Mouse (Mus musculus) adrenal gland, adult 8-10 months (tissue): ENCODE results near the gene Plscr1. TPM values are rescaled to one million over a fixed set of nuclear protein-coding genes. Genes with fewer than 3 reads are reported as not detected.
A peak's percentile ranks its signal among the peaks of the same experiment; 100 is the strongest.

Experiments used
- DNase-seq: peaks from one replicate; pipeline ENCODE4 v3.0.0; 2022
- total RNA-seq, 4 experiments: library from RNA; stranded (reverse); gene quantifications; 2 replicates each; pipeline ENCODE4 v1.2.4; 2022

The Plscr1 gene
- total RNA-seq, 4 experiments from 2014 or later, result 10.7 to 13.7 (median 11.2) TPM

DNA sequence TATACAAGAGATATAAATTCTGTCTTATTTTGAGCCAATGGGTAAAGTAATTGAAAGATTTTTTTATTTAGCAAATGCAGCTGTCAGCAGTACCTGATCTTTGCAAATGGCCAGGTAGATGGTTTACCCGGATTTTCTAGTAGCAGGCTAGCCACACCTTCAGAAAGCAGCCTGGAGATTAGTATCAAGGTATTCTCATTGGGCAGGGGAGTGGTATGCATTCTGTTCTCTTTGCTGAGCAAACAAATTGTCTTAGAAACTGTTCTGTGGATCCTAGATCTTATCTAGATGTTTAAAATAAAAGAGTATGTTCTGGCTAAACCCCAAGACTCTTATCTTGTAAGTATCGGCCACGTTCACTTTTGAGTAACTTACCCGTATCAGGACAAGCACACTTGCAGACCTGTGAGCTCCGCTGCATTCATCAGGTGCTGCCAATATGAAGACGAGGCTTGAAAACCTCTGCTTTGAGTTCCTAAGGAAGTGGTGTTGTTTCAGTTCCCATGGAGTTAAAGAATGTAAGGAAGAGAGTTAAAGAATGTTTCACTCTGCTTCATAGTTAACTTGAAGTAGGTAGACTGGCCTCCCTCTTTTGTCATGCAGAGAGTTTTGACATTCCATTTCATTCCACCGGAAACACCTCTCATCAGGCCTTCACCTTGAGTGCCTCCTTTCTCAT lies 11.1 kb downstream of the Plscr1 start:
- DNase-seq, result no peak

DNA sequence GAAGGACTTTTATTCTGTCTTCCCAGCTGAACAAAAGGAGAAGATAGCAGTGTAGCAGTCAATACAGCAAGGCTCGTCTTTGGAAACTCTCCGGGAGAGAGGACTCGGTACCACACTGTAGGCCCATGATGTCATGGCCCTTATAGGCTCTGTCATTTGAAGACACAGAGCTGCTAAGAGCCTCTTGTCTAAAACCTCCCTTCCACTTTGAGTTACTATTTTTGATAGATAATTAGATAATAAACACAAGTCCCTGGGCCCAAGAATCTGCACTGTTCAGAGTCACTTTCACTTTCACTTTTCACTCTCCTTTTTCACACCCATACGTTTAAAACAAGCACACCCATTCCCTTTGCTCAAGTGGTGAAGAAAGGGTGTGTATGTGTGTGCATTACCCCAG lies 16.2 kb downstream of the Plscr1 start:
- no peak for DNase-seq

DNA sequence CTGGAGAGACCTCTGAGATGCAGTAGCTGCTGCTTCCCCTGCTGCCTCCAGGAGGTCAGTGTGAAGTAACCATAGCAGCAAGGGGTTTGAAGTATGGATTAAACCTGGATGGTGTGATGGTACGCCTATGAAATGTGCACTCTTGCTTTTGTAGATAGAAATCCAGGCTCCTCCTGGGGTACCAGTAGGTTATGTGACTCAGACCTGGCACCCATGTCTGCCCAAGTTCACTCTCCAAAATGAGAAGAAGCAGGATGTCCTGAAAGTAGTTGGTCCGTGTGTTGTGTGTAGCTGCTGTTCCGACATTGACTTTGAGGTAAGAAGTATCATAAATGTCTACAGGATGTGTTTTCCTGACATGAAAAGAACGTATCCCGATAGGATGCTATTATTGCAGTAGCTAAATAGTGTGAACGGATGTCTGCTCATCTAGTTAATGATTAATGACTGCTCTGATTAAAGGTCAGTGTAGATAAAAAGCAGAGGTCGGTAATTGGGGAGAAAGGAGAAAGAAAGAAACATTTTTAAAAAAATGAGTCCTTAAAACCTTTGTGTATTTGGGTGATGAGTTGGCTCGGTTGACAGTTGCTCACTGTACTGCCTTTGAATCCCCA lies 17.1 kb downstream of the Plscr1 start:
- DNase-seq, result no peak

DNA sequence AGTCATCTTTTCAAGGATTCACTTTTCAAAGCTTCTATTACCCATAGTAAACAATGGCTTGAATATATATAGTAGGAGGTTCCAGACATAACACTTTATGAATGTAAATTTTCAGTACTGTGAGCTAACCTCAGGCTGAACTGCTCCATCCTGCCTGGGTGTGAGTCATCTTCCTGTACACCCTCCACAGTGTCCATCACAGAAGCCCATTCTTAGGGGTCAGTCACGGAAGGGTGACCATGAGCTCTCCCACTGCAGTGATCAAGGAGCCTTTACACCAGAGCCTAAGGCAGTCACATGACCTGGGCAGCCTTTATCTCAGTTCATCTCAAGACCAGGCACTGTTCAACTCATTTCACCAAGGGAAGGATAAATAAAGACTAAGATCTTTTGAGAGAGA lies 18.2 kb downstream of the Plscr1 start:
- DNase-seq, result no peak

DNA sequence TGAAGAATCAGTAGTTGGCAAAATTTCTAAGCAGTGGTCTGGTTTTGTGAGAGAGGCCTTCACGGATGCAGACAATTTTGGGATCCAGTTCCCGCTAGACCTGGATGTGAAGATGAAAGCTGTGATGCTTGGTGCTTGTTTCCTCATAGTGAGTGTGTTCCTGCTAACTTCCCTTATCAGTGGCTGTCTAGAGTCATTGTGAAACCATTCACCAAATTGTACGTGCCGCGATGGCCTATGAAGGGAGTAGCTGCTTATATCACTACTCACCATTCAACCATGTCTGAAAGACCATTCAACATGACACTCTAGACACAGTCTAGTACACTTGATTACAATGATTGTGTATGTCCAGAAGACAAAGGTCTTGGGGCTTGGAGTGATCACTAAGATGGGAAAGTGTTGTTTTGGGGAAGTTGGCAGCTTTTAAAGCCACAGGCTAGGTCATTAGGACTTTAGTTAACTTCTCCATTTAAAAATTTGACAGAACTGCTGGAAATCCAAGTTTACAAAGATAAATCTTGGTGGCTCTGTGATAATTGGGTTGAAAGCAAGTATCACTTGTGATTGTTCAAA lies 20.4 kb downstream of the Plscr1 start:
- no peak for DNase-seq

DNA sequence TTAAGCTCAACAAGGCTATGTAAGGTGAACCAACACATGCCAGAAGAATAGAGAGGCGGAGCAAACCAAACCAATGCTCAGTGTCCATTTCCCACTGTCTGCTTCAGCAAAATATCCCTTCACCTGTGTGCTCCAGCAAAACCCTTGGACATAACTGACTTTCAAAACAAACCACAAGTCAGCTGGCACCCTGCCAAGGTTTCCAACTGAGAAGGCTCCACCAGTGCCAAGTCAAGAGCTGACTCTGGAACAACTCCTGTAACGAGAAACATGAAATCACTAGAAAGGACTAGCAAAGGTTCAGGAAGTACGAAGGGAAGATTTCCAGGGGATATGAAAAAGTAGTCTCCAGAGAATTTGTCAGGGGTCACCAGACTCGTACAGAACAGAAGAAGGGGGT lies 21.4 kb downstream of the Plscr1 start:
- DNase-seq, result peak; percentile 79

DNA sequence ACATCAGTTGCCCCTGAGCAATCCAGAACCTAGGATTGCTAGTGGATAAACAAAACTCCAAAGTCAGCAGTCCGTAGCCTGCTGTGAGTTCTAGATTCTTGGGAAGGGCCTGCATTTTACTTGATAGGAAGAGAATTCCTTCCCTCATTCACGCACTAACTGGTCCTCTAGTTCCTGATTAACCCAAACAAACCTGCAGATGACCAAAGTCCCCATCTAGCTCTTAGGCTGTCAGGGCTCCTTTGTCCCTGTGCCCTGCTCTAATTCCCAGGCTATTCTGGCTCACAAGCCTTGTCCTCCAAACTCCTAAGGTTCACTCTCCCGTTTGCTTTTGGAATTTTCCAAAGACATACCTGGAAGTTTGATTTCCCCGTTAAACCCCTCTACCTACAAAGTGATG lies 23.1 kb downstream of the Plscr1 start:
- DNase-seq, result no peak

DNA sequence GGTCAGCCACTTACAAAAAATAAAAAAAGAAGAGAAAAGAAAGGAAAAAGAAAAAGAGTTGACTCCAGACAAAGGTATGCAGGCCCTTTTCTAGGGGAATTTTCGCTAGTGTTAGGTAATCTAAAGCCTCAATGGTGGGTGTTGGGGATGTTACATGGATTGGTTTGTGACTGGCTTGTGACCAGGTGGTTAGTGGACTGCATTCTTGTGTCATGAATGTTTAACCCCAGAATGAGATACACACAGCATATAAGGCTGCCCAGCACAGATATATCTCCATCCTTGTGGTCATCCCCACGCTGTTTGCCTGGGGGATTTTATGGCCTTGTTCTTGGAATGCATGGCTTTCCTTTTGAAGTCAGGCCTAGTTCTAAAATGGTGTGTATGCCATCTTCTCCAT lies 23.7 kb downstream of the Plscr1 start:
- DNase-seq, result no peak

DNA sequence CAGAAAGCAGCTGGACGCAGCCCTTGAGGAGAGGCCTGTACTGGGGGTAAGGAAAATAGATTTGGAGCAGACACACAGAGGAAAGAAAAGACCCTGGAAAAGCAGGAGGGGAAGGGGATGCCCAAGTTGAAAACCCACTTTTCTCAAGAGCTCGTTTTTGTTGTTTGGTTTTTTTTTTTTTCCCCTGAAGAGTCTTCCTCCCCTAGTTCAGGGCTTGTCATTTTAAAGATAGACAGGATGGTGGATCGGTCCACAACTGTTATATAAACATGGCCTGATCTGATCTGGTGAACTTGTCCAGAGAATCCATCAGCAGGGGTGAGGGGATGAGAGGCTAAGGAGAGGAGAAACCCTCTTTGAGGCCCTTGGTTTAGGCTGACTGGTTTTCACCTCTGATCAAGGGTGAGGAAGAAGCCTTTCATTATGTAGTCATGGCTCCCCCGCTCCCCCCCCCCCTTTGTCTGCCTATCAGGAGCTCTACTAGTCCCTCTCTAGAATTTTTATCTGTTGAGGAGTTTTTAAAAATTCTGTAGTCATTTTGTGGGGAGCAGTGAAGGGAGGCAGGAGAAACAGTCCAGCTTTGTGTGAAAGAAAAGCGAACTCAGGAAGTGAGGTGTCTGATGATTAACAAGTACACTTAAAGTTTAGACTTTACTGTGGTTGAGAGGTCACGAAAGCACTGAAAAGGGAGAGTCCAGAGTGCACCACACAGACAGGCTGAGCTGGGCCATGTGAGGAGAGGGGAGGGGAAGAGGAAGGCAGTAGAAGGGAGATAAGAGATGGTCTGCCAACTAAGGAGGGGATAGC lies 24.6 kb downstream of the Plscr1 start:
- no peak for DNase-seq

DNA sequence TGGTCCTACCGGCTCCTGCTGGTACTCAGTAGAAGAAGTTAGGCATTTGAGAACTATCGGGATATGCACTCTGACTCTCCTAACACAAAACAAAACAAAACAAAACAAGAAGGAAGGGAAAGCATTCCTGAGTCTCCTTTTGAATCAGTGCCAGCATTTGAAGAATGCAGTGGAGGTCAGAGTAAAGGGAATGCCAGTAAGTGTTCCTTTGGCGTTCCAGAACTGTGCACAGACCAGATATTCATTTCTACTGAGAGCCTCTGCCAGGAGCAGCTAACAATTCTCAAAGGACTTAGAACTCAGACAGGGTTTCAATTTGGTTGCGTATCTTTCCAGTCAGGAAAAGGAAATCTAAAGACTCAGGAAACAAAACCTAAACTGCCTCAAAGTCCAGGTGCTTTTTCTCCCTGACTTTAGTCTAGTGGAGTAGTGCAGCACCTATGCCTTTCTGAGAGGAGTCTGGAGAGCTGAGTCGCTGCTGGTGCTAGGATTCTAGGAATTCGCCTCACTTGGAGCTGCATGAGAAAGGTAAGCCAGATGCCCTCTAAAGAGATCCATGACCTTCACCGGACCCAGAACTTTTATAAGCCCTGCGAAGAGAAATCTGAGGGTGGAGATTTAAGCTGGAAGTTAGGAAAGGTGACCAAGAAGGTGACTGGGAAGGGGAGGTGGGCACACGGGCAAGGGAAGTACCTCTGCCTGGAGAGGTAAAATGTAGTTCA lies 26.1 kb downstream of the Plscr1 start, which contains the start of gene Plscr2:
Gene Plscr2 (plus strand): TSS at position 117 of the 722 bp plus-strand sequence.
- no peak for DNase-seq

DNA sequence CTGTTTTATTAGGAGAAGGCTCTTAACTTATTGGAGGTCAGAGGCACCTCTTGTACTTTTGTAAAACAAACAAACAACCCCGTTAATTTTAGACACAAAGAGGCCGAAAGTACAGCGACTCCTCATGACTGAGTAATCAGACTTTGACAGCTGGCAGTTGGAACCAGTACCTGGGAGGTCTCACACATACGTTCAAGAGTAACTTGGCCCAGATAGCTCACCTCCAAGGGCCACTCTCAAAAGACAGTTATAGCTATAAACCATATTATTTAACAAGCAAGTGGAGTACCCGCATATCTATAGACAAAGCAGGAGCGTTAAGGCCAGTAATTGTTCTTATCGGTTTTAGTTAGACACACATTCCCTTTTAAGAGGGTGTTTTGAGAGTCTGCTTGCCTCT lies 26.8 kb downstream of the Plscr1 start:
- DNase-seq, result no peak

DNA sequence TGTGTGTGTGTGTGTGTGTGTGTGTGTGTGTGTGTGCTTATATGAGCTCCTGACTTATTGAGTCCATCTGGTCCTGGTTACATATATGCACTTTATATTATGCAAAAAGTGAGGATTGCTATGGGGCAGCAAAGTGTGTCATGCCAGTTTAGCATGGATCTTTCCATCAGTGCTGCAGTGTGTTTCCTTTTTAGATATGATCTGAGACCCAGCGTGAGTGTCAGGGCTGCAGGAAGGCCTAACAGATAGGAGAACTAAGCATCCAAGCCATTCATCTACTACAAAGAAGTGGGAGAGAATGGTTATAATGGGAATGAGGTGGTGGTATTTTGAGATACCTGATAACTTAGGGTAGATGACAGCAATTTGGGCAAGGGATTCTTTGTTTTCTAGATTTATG lies 30.5 kb downstream of the Plscr1 start:
- no peak for DNase-seq

DNA sequence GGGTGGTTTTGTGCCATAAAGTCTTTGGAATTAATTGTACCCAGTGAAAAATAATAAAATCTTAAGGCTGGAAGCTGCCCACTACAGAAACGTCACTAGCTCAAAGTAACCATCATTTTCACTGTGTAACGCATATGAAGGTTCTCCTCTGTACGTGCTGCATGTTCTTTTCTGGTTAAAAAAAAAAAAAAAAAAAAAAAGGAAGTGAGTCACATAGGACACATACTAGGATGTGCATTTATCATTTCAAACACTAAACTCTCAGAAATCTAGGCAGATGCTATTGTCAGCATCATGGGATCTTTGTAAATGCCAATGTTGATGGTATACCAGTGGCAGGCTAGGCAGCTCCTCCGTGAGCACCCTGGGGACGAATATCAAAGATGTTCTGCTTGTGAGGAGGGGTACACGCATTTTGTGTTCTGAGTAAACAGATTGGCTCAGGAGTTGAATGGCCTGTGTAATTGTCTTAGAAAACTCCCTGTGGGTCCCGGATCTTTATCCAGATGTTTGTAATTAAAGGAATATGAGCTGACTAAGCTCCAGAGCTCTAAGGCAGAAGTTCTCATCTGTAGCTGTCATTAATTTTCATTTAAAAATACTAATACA lies 33.1 kb downstream of the Plscr1 start:
- DNase-seq, result no peak

DNA sequence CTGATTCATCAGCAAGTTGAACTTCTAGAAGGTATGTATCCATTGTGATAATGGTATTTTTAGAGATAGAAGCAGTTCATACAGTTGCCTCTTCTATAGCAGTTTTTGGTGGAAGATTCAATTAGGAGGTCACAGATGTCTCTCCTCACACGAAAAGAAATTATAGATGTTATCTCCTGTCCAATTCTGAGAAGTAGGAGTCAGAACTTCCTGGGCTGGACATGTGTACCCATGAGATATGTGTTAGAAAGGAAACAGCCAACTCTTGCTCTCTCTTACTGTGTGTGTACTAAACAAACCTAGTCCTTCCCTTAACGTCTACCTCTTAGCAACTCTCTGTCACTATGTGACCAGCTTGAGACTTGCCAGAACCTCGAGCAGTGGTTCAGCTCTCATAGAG lies 40.1 kb downstream of the Plscr1 start:
- no peak for DNase-seq

DNA sequence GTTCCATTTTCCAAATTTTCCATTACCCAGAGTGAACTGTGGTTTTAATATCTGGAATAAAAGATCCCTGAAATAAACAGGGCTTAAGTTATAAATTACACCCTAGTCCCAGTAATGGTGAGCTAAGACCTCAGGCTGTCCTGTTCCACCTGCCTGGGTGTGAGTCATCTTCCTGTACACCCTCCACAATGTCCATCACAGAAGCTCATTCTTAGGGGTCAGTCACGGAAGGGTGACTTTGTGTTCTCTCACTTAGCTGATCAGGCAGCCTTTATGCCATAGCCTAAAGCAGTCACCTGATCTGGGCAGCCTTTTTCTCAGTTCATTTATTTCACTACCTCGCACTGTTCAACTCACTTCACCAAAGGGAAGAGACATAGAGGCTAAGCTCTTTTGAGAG lies 42.6 kb downstream of the Plscr1 start:
- DNase-seq, result no peak

DNA sequence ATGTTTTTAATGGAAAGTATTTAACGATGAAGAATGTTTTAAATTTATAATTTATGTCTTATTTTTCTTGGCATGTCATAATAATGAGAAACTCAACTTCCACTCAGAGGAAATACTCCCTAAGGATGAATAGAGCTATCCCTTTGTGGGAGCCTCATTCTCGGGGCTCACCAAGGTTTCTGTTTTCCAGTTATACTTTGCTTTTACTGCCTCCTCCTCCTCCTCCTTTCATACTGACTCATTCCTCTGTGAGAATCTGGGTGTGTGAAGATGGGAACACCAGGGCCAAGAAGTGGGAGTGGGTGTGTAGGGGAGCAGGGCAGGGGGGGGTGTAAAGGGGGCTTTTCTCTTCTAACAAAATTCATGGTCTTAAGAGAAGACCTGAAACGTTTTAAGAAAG lies 43.4 kb downstream of the Plscr1 start:
- no peak for DNase-seq

DNA sequence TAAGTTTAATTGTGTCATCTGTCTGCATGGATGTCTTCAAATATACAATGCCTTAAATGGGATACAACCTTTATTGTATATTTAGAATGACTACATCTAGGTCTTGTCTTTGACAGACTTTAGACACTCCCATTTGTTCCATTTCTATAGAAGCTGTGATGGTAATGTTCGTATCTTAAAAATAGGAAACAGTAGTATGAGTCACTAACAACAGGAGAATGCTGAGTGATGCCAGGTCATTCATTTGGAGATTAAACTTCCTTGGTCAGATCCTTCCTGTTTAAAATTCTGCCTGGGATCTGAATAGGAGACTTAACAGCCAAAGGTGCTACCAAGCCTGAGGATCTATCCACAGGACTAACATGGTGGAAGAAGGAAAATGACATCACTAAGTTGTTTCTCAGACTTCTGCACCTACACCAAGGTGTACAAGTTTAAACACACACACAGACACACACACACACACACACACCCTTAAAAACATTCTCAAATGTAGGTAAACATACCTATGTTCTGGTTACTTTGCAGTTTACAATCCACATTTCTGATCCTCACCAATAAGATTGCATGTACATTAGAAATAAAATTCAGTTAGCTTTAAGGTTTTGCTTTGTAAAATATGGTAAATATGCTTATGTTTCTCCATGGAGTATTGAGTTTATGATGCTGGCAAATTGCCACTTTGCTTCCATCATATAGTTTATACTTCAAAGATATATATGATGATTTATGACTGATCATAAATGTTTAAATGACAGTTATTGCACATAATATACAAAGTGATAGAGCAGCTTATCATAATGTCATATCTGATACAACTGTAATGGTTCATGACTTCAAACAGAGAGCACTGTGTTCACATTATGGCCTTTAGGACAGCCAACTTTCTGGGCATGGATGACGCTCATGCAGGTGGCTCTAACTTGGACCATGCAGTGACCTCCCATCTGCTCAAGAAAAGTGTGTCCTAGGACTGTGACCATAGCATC lies 44.3 kb downstream of the Plscr1 start:
- DNase-seq, result no peak

DNA sequence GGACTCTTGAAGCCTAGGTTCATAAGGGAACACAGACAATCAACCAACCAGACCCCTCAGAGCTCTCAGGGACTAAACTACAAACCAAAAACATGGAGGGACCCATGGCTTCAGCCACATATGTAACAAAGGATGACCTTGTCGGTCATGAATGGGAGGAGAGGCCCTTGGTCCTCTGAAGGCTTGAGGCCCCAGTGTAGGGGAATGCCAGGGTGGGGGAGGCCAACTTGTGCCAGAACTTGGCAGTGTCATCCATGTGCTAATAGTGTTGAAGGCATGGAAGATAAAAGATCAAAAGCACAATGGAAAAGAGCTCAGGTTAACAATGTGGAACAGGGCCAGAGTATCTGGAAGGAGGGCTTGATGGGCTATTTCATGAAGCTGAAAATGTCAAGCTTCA lies 48.7 kb downstream of the Plscr1 start:
- DNase-seq, result no peak

DNA sequence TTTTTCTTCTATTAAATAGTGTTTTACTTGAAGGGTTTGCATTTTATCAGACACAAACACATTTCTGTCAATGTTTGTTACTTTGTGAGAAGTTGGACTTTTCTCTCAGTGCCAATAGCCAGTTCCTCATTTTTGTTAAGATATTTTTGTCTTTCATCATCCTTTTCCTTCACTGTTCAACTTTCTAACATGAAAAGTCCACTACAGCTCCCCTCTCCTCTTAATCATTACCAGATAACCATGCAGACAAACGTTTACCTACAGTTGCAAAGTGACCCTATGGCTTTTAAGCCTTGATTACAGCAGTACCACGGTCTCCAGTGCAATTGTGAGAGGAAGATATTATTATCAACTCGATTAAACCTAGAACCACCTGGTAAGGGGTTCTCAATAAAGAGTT lies 51.7 kb downstream of the Plscr1 start:
- no peak for DNase-seq

DNA sequence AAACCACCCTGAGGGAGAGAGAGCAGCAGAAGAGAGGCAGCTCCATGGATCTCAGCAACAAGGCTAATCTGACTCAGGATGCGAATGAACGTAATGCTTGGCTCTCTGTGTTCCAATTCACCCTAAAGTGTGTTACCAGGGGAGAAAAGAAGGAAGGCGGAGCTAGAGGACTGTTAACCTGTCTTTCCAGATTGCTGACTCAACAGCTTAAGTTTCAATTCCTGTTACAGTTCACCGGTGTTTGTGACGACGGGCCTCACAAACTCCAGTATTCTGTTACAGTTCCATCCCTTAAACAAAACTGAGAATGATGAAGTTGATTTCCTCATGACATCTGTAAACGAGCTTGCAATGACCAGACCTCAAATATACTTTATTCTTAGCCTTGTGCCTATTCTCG lies 55.5 kb downstream of the Plscr1 start:
- no peak for DNase-seq

DNA sequence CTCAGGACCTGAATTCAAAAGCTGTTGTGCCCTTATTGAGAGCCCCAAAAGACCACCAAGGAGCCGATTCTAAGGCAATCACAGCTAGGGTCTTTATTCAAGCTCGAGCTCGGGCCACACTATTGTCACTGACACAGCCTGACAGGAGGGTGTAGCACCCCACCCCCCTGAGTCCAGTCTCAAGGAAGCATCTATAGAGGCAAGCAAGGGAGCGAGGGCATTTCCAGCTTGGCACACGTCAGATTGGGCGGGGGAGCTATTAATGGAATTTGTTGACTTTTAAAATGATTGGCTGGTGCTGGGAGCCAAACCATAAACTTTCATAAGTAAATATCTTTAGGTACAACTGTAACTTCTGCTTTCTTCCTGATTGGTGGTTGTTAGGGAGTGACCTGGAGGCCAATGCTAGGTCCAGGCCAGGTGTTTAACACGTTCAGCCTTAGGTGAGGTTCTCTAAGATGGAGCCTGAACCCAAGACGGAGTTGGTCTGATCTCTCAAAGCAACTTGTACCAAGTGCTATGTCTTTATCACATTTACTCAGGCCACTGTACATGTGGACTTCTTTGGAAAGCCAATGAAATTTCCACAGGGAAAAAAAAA lies 56.2 kb downstream of the Plscr1 start:
- DNase-seq, result no peak
